Comparison of ENCODE assay signal across 8 mouse cellular contexts in the genomic region with DNA sequence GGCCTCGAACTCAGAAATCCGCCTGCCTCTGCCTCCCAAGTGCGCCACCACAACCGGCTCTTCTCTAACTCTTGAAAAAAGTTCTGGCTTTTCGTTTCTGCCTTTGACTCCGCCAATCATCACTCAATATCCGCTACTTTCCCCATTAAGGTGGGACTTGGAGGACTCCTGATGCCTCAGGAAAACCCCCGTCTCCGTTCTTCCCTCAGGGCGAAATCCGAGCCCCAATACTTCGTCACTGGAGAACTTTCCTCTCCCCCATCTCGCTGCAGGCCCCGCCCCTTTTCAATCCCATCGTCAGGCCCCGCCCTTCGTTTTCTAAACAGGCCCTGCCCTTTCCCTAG. TPM values are rescaled to one million over a fixed set of nuclear protein-coding genes. Genes with fewer than 3 reads are reported as not detected.
DNase-seq lines count a peak whose midpoint lies in the region; ATAC-seq and TF ChIP-seq lines count a peak whose summit lies in the region.

No protein-coding gene starts in this region.

- 14% methylated on average over 17 of the region's 17 CpGs for WGBS in kidney, embryonic 14.5 days
- 15% methylated on average over 17 of the region's 17 CpGs for WGBS in hindbrain, embryonic 11.5 days
- WGBS in midbrain, embryonic 11.5 days: 14% methylated on average over 17 of the region's 17 CpGs

- H3K9me3 ChIP-seq in kidney, embryonic 14.5 days (ENCODE audit: control insufficient read depth, low read length): no peaks in the 10 kb centered on the region
- no peaks in the 10 kb centered on the region for H3K9me3 ChIP-seq in hindbrain, embryonic 11.5 days (ENCODE audit: control insufficient read depth, low read length)
- H3K9me3 ChIP-seq in midbrain, embryonic 11.5 days (ENCODE audit: control insufficient read depth, low read length): no peaks in the 10 kb centered on the region

- no peak for DNase-seq in kidney, adult 9 months
- no peak for DNase-seq in hindbrain, embryonic 11.5 days (ENCODE audit: low spot score)
- no peak for DNase-seq in midbrain, embryonic 11.5 days (ENCODE audit: low spot score, missing footprints)
- no peak for DNase-seq in testis, postnatal 14 days (ENCODE audit: low spot score)
- no peak for DNase-seq in frontal cortex, adult 2 months (ENCODE audit: extremely low spot score in 1 of 2, low spot score in 1 of 2)

- no peaks in the 10 kb centered on the region for H3K27me3 ChIP-seq in kidney, embryonic 14.5 days (ENCODE audit: control insufficient read depth, insufficient read depth, low read length)
- H3K27me3 ChIP-seq in hindbrain, embryonic 11.5 days (ENCODE audit: control insufficient read depth, insufficient read depth, low read length): no peaks in the 10 kb centered on the region
- no peaks in the 10 kb centered on the region for H3K27me3 ChIP-seq in midbrain, embryonic 11.5 days (ENCODE audit: control insufficient read depth, insufficient read depth, low read length)

- peaks cover 8% of the 10 kb centered on the region for H3K36me3 ChIP-seq in kidney, embryonic 14.5 days (ENCODE audit: control insufficient read depth, insufficient read depth, low read length)
- H3K36me3 ChIP-seq in hindbrain, embryonic 11.5 days (ENCODE audit: control insufficient read depth, insufficient read depth, low read length): no peaks in the 10 kb centered on the region; the same call in 1 of the 2 replicates
- peaks cover 2% of the 10 kb centered on the region; the same call in 1 of the 2 replicates for H3K36me3 ChIP-seq in midbrain, embryonic 11.5 days (ENCODE audit: control insufficient read depth, insufficient read depth, low read length)

- H3K9ac ChIP-seq in kidney, embryonic 14.5 days (ENCODE audit: low read depth, low read length): no peak overlapping the region
- no peak overlapping the region for H3K9ac ChIP-seq in hindbrain, embryonic 11.5 days (ENCODE audit: low read depth, low read length)
- H3K9ac ChIP-seq in midbrain, embryonic 11.5 days (ENCODE audit: low read length): no peak overlapping the region

- peak overlapping the region; percentile 80 for H3K4me3 ChIP-seq in kidney, embryonic 14.5 days (ENCODE audit: low read length)
- peak overlapping the region; percentile 62 for H3K4me3 ChIP-seq in bone marrow macrophage, adult 2 months (ENCODE audit: insufficient read depth, low read length)
- H3K4me3 ChIP-seq in hindbrain, embryonic 11.5 days (ENCODE audit: low read depth, low read length): peak overlapping the region; percentile 69
- H3K4me3 ChIP-seq in midbrain, embryonic 11.5 days (ENCODE audit: low read depth, low read length): peak overlapping the region; percentile 66

- peak overlapping the region; percentile 48; the same call in 1 of the 2 replicates for H3K27ac ChIP-seq in kidney, embryonic 14.5 days (ENCODE audit: low read depth, low read length)
- peak overlapping the region; percentile 38 for H3K27ac ChIP-seq in bone marrow macrophage, adult 2 months (ENCODE audit: insufficient read depth, low read depth, low read length)
- H3K27ac ChIP-seq in hindbrain, embryonic 11.5 days (ENCODE audit: low read depth, low read length): peak overlapping the region; percentile 49; the same call in 1 of the 2 replicates
- no peak overlapping the region for H3K27ac ChIP-seq in midbrain, embryonic 11.5 days (ENCODE audit: low read depth, low read length)

- H3K4me1 ChIP-seq in kidney, embryonic 14.5 days (ENCODE audit: control insufficient read depth, insufficient read depth, low read length): 0 out of 2 replicates have a peak, but pooled peaks cover 4% of the 10 kb centered on the region
- H3K4me1 ChIP-seq in bone marrow macrophage, adult 2 months (ENCODE audit: control insufficient read depth, insufficient read depth, low read length): peaks cover 18% of the 10 kb centered on the region
- no peaks in the 10 kb centered on the region for H3K4me1 ChIP-seq in hindbrain, embryonic 11.5 days (replicated peaks; ENCODE audit: control insufficient read depth, insufficient read depth, low read length)
- 0 out of 2 replicates have a peak, but pooled peaks cover 3% of the 10 kb centered on the region for H3K4me1 ChIP-seq in midbrain, embryonic 11.5 days (ENCODE audit: control insufficient read depth, insufficient read depth, low read length)

- no peak for TF ChIP-seq CTCF in bone marrow macrophage, adult 2 months (IDR thresholded peaks at IDR 0.05; ENCODE audit: low read depth, low read length)

- TF ChIP-seq POLR2A in bone marrow macrophage, adult 2 months (IDR thresholded peaks at IDR 0.05; ENCODE audit: borderline replicate concordance, low read depth, low read length): no peak

- H3K4me2 ChIP-seq in kidney, embryonic 14.5 days (replicated peaks; ENCODE audit: low read depth, low read length): peak overlapping the region; percentile 96
- H3K4me2 ChIP-seq in hindbrain, embryonic 11.5 days (replicated peaks; ENCODE audit: low read depth, low read length): peak overlapping the region; percentile 96
- peak overlapping the region; percentile 91 for H3K4me2 ChIP-seq in midbrain, embryonic 11.5 days

- no peak; the same call in 1 of the 2 replicates for ATAC-seq in kidney, embryonic 14.5 days (ENCODE audit: low FRiP score, low TSS enrichment)
- ATAC-seq in hindbrain, embryonic 11.5 days (ENCODE audit: low FRiP score): no peak
- ATAC-seq in midbrain, embryonic 11.5 days (ENCODE audit: low FRiP score): no peak
- ATAC-seq in megakaryocyte progenitor cell, adult 5-6 weeks (replicated peaks; ENCODE audit: poor library complexity): no peak

RNA-seq across cellular contexts. Expression of gene Relb, which starts 1.1 kb away (rescaled TPM):
- 7.3 and 9.3 TPM in 2 replicates for polyA plus RNA-seq in kidney, embryonic 14.5 days (2014; fragmentation: Nextera tagmentation; extraction: Ambion mirVana)
- 33.2 and 35.7 TPM in 2 replicates for polyA plus RNA-seq in bone marrow macrophage, adult 2 months (2012; ENCODE audit: insufficient read depth, insufficient read length, missing spikeins)
- 3.7 and 3.9 TPM in 2 replicates for polyA plus RNA-seq in hindbrain, embryonic 11.5 days (2014; fragmentation: Nextera tagmentation; extraction: Ambion mirVana)
- polyA plus RNA-seq in midbrain, embryonic 11.5 days (2014; fragmentation: Nextera tagmentation; extraction: Ambion mirVana): 3.7 and 4.3 TPM in 2 replicates
- total RNA-seq in megakaryocyte progenitor cell, adult 5-6 weeks (2015): 0.22 TPM in 1 of 2 replicates, not detected in the other
- total RNA-seq in megakaryocyte progenitor cell, adult 5-6 weeks (2017): 0.74 and 2.5 TPM in 2 replicates
- 6.1 and 6.5 TPM in 2 replicates for polyA plus RNA-seq in frontal cortex, adult 2 months (2012; rRNA removed)

RNA-seq across cellular contexts. Expression of gene Clasrp, which starts 23.9 kb away (rescaled TPM):
- 44.3 and 48.4 TPM in 2 replicates for polyA plus RNA-seq in kidney, embryonic 14.5 days (2014; fragmentation: Nextera tagmentation; extraction: Ambion mirVana)
- polyA plus RNA-seq in bone marrow macrophage, adult 2 months (2012; ENCODE audit: insufficient read depth, insufficient read length, missing spikeins): 41.1 and 53.9 TPM in 2 replicates
- 49.8 and 50.5 TPM in 2 replicates for polyA plus RNA-seq in hindbrain, embryonic 11.5 days (2014; fragmentation: Nextera tagmentation; extraction: Ambion mirVana)
- 44.6 and 46.1 TPM in 2 replicates for polyA plus RNA-seq in midbrain, embryonic 11.5 days (2014; fragmentation: Nextera tagmentation; extraction: Ambion mirVana)
- 9.6 and 11.7 TPM in 2 replicates for total RNA-seq in megakaryocyte progenitor cell, adult 5-6 weeks (2015)
- 30.2 and 32.6 TPM in 2 replicates for total RNA-seq in megakaryocyte progenitor cell, adult 5-6 weeks (2017)
- polyA plus RNA-seq in frontal cortex, adult 2 months (2012; rRNA removed): 152 and 164 TPM in 2 replicates

RNA-seq across cellular contexts. Expression of gene Clptm1, which starts 36.7 kb away (rescaled TPM):
- polyA plus RNA-seq in kidney, embryonic 14.5 days (2014; fragmentation: Nextera tagmentation; extraction: Ambion mirVana): 76.2 and 101 TPM in 2 replicates
- 81.9 and 95.3 TPM in 2 replicates for polyA plus RNA-seq in bone marrow macrophage, adult 2 months (2012; ENCODE audit: insufficient read depth, insufficient read length, missing spikeins)
- 86.2 and 94.4 TPM in 2 replicates for polyA plus RNA-seq in hindbrain, embryonic 11.5 days (2014; fragmentation: Nextera tagmentation; extraction: Ambion mirVana)
- 89.7 and 94.1 TPM in 2 replicates for polyA plus RNA-seq in midbrain, embryonic 11.5 days (2014; fragmentation: Nextera tagmentation; extraction: Ambion mirVana)
- total RNA-seq in megakaryocyte progenitor cell, adult 5-6 weeks (2015): 47.3 and 57.1 TPM in 2 replicates
- 25.7 and 30.0 TPM in 2 replicates for total RNA-seq in megakaryocyte progenitor cell, adult 5-6 weeks (2017)
- 125 and 128 TPM in 2 replicates for polyA plus RNA-seq in frontal cortex, adult 2 months (2012; rRNA removed)

RNA-seq across cellular contexts. Expression of gene Apoc2, which starts 49.6 kb away (rescaled TPM):
- 1.0 and 1.2 TPM in 2 replicates for polyA plus RNA-seq in kidney, embryonic 14.5 days (2014; fragmentation: Nextera tagmentation; extraction: Ambion mirVana)
- polyA plus RNA-seq in bone marrow macrophage, adult 2 months (2012; ENCODE audit: insufficient read depth, insufficient read length, missing spikeins): 56.2 and 70.4 TPM in 2 replicates
- polyA plus RNA-seq in hindbrain, embryonic 11.5 days (2014; fragmentation: Nextera tagmentation; extraction: Ambion mirVana): 0.33 TPM in 1 of 2 replicates, not detected in the other
- polyA plus RNA-seq in midbrain, embryonic 11.5 days (2014; fragmentation: Nextera tagmentation; extraction: Ambion mirVana): not detected in 2 replicates
- total RNA-seq in megakaryocyte progenitor cell, adult 5-6 weeks (2015): 1.7 and 2.7 TPM in 2 replicates
- 2.2 and 5.2 TPM in 2 replicates for total RNA-seq in megakaryocyte progenitor cell, adult 5-6 weeks (2017)
- polyA plus RNA-seq in frontal cortex, adult 2 months (2012; rRNA removed): 0.78 TPM in 1 of 2 replicates, not detected in the other

RNA-seq across cellular contexts. Expression of gene Gemin7, which starts 50.8 kb away (rescaled TPM):
- 168 and 179 TPM in 2 replicates for polyA plus RNA-seq in kidney, embryonic 14.5 days (2014; fragmentation: Nextera tagmentation; extraction: Ambion mirVana)
- 51.6 and 52.0 TPM in 2 replicates for polyA plus RNA-seq in bone marrow macrophage, adult 2 months (2012; ENCODE audit: insufficient read depth, insufficient read length, missing spikeins)
- polyA plus RNA-seq in hindbrain, embryonic 11.5 days (2014; fragmentation: Nextera tagmentation; extraction: Ambion mirVana): 161 and 173 TPM in 2 replicates
- 152 and 161 TPM in 2 replicates for polyA plus RNA-seq in midbrain, embryonic 11.5 days (2014; fragmentation: Nextera tagmentation; extraction: Ambion mirVana)
- total RNA-seq in megakaryocyte progenitor cell, adult 5-6 weeks (2015): 65.5 and 73.4 TPM in 2 replicates
- total RNA-seq in megakaryocyte progenitor cell, adult 5-6 weeks (2017): 33.5 and 36.9 TPM in 2 replicates
- 47.9 and 49.9 TPM in 2 replicates for polyA plus RNA-seq in frontal cortex, adult 2 months (2012; rRNA removed)
